Mouse (Mus musculus) liver, adult (tissue): ENCODE results near the gene Thsd4.

ENCODE experiments used
- GATA4 ChIP-seq: IDR thresholded peaks from 2 replicates; pipeline ENCODE4 v1.6.1; 2014; ENCODE audit warnings: mild to moderate bottlenecking, low read length; ENCODE audit not compliant: insufficient replicate concordance

The Thsd4 gene

DNA sequence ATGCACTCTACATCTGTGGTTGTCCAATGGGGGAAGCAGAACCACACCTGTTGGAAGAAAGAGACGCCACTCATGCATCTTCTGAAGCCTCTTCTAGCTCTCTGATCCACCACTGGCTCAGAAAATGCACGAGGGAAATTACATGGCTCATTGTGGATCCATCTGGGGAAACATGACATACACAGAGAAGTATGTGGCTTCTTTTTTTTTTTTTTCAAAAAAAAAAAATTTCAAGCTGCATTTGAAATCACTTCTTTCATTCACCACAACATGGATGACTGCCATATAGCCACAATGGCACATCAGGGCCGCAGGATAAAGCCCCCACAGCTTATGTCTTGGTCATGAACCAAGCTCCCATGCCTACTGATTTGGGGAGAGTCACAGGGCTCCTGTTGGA, 6.4 kb upstream of the Thsd4 start:
- no peak for TF ChIP-seq GATA4

- TF ChIP-seq GATA4: no peak
Measured at GRCm38 (mm10) chr9:60527836-60528235, 6.0 kb upstream of the Thsd4 start.

GRCm38 (mm10) chr9:60527051-60527450, 5.2 kb upstream of the Thsd4 start:
- TF ChIP-seq GATA4: no peak

- TF ChIP-seq GATA4: no peak
Measured at GRCm38 (mm10) chr9:60526195-60526594, 4.3 kb upstream of the Thsd4 start.

DNA sequence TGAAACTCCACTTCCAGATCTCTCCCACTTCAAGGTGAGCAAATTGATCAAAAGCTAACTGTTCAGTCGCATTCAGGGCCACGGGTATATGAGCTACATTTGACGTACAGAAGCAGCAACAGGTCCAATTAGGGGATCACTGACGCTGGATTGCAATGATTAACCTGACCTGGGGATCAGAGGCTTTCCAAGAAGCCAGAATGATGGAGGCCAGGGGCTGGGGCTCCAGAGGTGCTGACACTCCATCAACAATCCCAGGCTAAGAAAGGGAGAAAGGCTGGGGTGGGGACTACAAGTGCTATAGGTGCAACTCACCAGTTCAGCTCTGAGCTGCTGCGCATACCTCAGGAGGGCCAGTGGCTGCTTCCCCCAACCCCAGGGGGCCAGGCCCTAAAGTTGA, 703 bp downstream of the Thsd4 start:
- no peak for TF ChIP-seq GATA4

GRCm38 (mm10) chr9:60519601-60520000, 2.2 kb downstream of the Thsd4 start:
- no peak for TF ChIP-seq GATA4

- no peak for TF ChIP-seq GATA4
Measured at GRCm38 (mm10) chr9:60518216-60518615, 3.6 kb downstream of the Thsd4 start.

DNA sequence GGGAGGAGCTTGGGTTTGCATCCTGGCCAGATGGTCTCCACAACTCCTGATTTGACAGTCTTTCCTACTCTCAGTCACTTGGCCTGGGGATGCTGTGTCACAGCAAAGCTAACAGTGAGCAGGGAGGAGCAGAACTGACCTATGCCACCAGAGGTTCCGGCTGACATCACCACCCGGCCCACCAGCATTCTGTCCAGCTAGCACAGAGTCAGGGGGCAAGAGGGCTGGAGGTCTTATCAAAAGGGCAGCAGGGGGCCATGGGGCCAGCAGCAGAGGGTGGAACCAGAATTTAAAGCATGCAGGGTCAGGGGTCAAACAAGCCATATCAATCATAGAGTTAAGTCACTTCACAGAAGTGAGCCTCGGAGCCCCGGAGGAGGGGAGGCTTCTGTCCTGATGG, 4.7 kb downstream of the Thsd4 start:
- no peak for TF ChIP-seq GATA4

DNA sequence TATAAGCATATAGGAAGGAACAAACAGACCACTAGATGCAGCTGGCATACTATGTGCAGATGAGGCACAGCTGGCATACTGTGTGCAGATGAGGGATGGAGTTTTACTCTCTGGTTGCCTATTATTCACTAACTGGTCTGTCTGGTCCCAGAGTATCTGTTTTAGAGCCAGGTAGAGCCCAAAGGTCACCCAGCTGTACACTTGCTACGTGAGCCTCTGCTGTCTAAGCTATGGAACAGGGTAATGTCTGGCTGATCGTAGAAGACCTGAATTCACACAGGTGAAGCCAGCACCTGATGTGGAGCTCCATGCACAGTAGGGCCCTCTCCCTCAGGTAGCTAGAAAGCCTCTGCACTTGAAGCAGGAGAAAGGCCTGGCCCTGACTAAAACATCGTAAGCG, 5.5 kb downstream of the Thsd4 start:
- TF ChIP-seq GATA4: no peak

DNA sequence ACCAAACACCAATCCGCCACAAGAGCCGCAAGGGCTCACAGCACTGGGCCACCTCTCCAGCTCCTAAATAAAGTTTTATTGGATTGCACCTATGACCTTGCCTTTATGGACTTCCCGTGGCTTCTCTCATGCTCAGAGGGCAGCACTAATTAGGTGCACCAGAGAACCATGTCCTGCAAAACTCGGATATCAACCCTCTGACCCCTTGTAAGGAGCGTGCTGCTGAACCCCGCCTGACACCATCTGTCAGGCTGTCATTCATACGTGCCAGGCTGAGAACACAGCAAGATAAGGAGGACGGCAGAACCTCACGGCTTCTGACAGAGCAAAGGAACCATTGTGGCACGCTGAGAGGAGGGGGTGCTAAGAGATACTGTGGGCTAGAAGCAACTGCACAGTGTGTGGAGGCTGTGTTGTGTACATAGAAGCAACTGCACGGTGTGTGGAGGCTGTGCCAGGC, 8.5 kb downstream of the Thsd4 start:
- no peak for TF ChIP-seq GATA4

GRCm38 (mm10) chr9:60510876-60511275, 11.0 kb downstream of the Thsd4 start:
- no peak for TF ChIP-seq GATA4

DNA sequence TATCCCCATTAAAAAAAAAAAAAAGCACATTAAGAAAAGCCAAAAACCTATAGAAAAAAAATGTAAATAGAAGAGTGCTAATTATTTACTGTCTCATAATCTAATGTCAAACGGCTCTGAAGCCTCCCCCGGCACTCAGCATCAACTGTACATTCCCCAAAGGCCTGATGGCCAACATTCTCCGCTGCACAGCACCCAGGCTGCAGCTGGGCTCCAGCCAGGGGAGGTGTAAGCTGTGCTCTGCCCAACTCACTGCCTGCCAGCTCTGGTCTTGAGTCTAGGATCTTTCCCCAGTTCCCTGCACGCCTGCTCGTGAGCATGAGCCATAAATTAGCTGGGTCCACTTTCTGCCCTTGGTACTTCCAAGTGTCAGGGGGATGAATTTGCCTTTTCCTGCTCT, 15.7 kb downstream of the Thsd4 start:
- no peak for TF ChIP-seq GATA4

GRCm38 (mm10) chr9:60504378-60505285, 17.2 kb downstream of the Thsd4 start:
- no peak for TF ChIP-seq GATA4

- no peak for TF ChIP-seq GATA4
Measured at GRCm38 (mm10) chr9:60502220-60502619, 19.6 kb downstream of the Thsd4 start.

DNA sequence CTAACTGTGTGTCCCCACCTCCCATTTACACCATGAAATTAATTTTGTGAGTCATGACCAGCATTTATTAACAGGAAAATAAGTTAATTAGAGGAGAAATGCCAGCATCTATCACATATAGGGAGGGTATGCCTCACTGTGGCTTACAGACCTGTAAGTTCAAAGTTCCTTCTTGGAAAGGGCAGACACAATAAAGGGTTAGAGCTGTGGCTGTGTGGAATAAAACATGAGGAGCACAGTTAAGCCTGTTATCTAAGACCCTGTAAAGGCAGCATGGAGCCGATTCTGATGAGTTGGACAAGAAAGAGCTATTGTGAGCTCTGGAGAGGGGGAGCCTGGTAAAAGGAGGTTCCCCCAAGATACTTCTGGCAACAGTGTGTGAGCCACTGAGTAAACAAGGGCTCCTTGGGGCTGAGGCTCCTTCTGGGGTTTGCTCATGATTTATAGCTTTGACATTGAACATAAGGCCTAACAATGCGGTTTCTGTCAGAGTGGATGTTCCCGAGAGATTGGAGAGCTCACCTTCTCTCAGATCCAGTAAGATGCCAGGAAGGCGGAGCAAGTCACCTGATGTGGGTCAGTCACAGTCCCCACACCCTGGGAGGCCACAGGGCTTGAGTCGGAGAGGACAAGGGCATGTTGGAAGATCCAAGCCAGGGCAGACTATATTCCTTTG, 20.2 kb downstream of the Thsd4 start:
- no peak for TF ChIP-seq GATA4

DNA sequence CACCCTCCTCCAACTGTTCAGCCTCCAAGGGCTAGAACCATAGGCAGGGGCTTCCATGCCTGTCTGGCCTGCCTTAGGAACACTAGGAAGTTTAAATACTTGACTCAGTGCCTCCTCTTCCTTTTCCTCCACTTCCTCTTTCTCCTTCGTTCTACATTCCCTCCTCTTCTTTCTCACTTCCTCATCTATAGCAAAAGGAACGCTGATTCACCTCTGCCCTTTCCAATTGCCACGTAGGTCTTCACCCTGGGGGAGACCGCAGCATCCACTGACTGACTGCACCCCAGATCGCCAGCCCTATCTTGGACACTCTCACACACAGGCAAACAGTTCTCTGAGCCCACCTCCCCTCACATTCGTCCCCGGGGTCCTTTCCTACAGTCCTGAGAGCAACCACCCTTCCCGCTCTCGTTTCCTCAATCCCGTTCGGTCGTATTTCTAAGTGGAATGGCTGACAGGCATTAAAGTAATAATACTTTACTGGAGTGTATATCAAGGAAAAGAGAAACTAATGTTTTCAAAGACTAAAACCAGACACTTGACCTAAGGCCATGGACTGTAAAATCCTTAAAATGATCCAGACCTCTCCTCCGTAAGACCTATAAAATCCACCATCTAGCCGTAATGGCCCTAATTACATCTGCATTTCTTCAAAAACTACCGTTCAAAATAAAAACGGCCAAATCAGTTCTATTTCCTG, 29.4 kb downstream of the Thsd4 start:
- no peak for TF ChIP-seq GATA4
